Mouse (Mus musculus) left cerebral cortex, adult 2 months (tissue): ENCODE measurements around the gene H13. TPM values are rescaled to one million over a fixed set of nuclear protein-coding genes. Genes with fewer than 3 reads are reported as not detected.
A peak's percentile ranks its signal among the peaks of the same experiment; 100 is the strongest.

Source experiments
- DNase-seq, 2 experiments: peaks; one replicate each; pipeline ENCODE4 v3.0.0; 2021 to 2022; ENCODE audit warnings: low spot score in 2 of 2, mixed read lengths in 1 of 2; ENCODE audit errors: extremely low spot score in 1 of 2
- H3K27ac ChIP-seq: fragments of 200-600 bp; 2 replicates; pipeline ENCODE4 v1.8.1; 2022
- H3K4me3 ChIP-seq: fragments of 200-600 bp; 2 replicates; pipeline ENCODE4 v1.8.1; 2022
- CTCF ChIP-seq: fragments of 200-600 bp; IDR thresholded peaks from 2 replicates; pipeline ENCODE4 v1.8.1; 2022; ENCODE audit warnings: antibody characterized with exemption, mild to moderate bottlenecking, moderate library complexity
- intact Hi-C: fragments of 180-260 bp; cut with DNase I; formaldehyde crosslinking; loops from one replicate; pipeline ENCODE4 v1.15.1; 2025
- total RNA-seq, 2 experiments: library from RNA; stranded (reverse); gene quantifications; 2 replicates each; pipeline ENCODE4 v1.2.3; 2021

Gene H13
- total RNA-seq, 2 experiments from 2014 or later: 77.2 to 82.2 TPM

GRCm38 (mm10) chr2:152739031-152739841 lies 70.0 kb downstream of the H13 start:
- intact Hi-C loops: no loop called here
- Histone ChIP-seq H3K27ac (peak overlapping the region; percentile 79), H3K4me3 (peak overlapping the region; percentile 42)
- DNase-seq: peak in 1 of 2 experiments; percentile 34
- no peak for TF ChIP-seq CTCF

DNA sequence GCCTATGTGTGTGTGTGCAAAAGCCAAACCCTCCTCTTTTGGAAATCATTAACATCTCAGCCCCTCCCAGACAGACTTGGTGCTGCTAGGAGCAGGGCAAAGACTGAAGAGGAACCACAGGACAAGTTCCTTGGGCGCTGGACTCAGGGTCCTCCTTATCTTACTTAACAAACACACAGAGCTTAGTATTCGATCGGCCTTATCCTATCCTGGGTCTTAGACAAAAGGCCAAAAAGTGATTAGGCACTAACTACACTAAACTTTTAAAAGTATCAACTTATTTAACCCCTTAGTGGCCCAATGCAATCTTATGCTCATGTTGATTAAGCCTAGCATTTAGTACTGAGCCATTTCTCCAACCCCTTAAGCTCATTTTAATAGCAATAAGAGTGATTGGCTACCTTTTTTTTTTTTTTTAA lies 70.6 kb downstream of the H13 start:
- DNase-seq: no peak
- Histone ChIP-seq H3K27ac (peak overlapping the region; percentile 44), H3K4me3 (no peak overlapping the region)
- no peak for TF ChIP-seq CTCF
- intact Hi-C loops: no loop called here

- H3K27ac ChIP-seq: no peak overlapping the region
- TF ChIP-seq CTCF: no peak
- DNase-seq: no peak
- intact Hi-C loops: no loop called here
- H3K4me3 ChIP-seq: no peak overlapping the region
Observed at GRCm38 (mm10) chr2:152740490-152740889, 71.2 kb downstream of the H13 start.

GRCm38 (mm10) chr2:152741153-152742041 lies 72.1 kb downstream of the H13 start:
- no peak for DNase-seq
- Histone ChIP-seq H3K27ac (peak overlapping the region; percentile 21; the same call in 1 of the 2 replicates), H3K4me3 (no peak overlapping the region)
- TF ChIP-seq CTCF: no peak
- intact Hi-C loops: no loop called here

DNA sequence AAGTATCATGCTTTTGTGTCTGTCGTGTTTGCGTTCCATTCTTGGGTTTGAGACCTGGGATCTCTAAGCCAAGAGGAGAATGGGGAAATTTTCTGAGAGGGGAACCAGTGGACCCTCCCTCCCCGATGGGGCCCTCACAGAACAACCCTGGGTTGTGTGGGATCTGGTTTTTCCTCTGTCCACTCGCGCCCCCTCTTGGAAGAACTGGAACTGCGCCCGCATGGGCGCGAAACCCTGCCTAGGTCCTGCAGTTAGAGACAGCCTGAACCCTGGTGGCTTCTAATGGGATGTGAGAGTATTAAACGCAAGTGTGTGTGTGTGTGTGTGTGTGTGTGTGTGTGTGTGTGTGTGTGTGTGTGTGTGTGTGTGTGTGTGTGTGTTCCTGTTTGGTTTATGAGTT lies 73.2 kb downstream of the H13 start:
- H3K27ac ChIP-seq: no peak overlapping the region
- intact Hi-C loops: no loop called here
- DNase-seq: no peak
- peak; percentile 43 for TF ChIP-seq CTCF
- no peak overlapping the region for H3K4me3 ChIP-seq

DNA sequence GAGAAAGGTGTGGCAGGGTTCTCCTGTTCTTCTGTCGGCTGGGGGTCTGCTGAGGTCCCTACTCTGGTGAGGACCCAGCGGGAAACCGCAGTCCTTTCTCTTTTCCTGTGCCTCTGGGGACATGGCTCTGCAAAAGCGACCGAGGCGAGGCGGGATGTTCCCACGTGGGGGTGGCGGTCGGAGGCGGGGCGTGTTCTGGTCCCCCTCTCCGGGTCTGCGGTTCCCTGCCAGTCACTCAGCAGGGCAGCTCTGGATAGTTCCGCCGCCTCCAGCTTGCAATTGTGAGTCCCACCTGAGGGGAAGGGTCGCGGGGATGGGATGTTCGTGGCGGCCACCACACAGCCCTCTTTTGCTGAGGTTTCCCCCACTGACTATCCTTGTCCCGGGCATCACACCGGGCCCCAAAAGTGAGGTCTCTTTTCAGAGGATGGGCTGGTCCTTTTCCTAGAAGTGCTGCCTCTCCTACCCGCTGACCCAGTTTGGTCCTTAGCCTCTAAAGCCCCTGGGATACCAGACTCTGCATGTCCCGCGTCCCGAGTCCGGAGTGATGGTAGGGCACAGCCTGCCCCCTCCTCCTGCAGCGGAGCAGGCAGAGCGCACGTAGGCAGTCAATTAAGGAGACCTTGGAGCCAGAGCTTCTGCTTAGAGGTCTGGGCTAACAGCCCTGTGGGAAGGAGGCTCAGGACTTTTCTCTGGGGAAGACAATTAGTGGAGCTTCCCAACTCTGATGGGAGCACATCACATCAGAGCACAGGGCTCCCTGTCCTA lies 84.9 kb downstream of the H13 start, which contains the start of gene Cox4i2:
TSS of gene Cox4i2 (plus strand) at position 230 of the 768 bp plus-strand sequence.
- H3K4me3 ChIP-seq: no peak within 1 kb of the TSS
- intact Hi-C loops: no loop called here

GRCm38 (mm10) chr2:152756474-152757393 lies 87.5 kb downstream of the H13 start:
- DNase-seq: no peak
- Histone ChIP-seq H3K4me3 (no peak overlapping the region), H3K27ac (no peak overlapping the region)
- intact Hi-C loops: no loop called here
- no peak for TF ChIP-seq CTCF

More for the DNA sequence above, 84.9 kb downstream of the H13 start, which contains the start of gene Cox4i2:
- no peak within 1 kb of the TSS for H3K27ac ChIP-seq
- no peak for TF ChIP-seq CTCF
- no peak for DNase-seq

DNA sequence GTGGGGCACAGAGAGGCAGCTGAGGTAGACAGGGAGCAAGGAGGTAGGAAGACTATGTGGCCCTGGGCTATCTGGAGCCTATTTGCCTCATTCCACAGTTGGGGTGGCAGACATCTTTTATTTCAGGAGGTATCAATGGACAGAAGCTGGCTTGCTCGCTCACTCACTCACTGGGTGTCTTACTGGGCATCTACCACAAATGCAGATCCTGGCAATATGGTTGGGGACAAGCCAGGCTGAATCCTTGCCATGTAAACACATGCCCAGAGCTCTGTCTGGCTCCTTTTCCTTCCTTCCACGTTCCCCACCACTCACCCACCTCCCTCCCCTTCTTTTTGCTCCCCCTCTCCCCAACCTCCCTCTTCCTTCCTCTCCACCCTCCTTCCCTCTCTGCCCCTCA lies 88.2 kb downstream of the H13 start:
- Histone ChIP-seq H3K27ac (no peak overlapping the region), H3K4me3 (no peak overlapping the region)
- intact Hi-C loops: no loop called here
- TF ChIP-seq CTCF: no peak
- DNase-seq: no peak

Other genes starting within 250 kb of the H13 start
- gene Defb23, start 204.8 kb upstream of the H13 start, total RNA-seq: not detected
- gene Defb20, start 192.4 kb upstream of the H13 start, total RNA-seq: not detected
- not detected for gene Defb22, start 179.3 kb upstream of the H13 start, total RNA-seq
- gene Defb26, start 157.8 kb upstream of the H13 start, total RNA-seq: not detected
- gene Defb28, start 151.2 kb upstream of the H13 start, total RNA-seq: not detected
- not detected for gene Defb29, start 129.4 kb upstream of the H13 start, total RNA-seq
- gene Gm17416, start 100.1 kb upstream of the H13 start, total RNA-seq: not detected
- not detected for gene Defb21, start 96.7 kb upstream of the H13 start, total RNA-seq
- not detected for gene Defb19, start 89.1 kb upstream of the H13 start, total RNA-seq
- gene Defb45, start 70.1 kb upstream of the H13 start, total RNA-seq: not detected
- gene Defb36, start 65.1 kb upstream of the H13 start, total RNA-seq: not detected
- gene Defb25, start 46.4 kb upstream of the H13 start, total RNA-seq: not detected
- under 1 TPM; 0.65 to 0.68 TPM for gene Rem1, start 42.5 kb upstream of the H13 start, total RNA-seq
- 10 to 100 TPM; 17.6 to 19.8 TPM for gene Mcts2, start 17.6 kb downstream of the H13 start, total RNA-seq
- 10 to 100 TPM; 22.4 to 24.2 TPM for gene Id1, start 66.8 kb downstream of the H13 start, total RNA-seq
- 1 to 10 TPM; 1.7 to 1.9 TPM for gene Cox4i2, start 84.7 kb downstream of the H13 start, total RNA-seq
- 100 to 1,000 TPM; 133 to 135 TPM for gene Bcl2l1, start 162.3 kb downstream of the H13 start, total RNA-seq
- gene Tpx2, start 178.5 kb downstream of the H13 start, total RNA-seq: 1 to 10 TPM; 2.5 to 3.0 TPM
- gene Mylk2, start 241.9 kb downstream of the H13 start, total RNA-seq: not detected